8 mouse cellular contexts compared by ENCODE assay signal in genomic region chr2:103760906-103761716, GRCm38 (mm10). TPM values are rescaled to one million over a fixed set of nuclear protein-coding genes. Genes with fewer than 3 reads are reported as not detected.
DNase-seq lines count a peak whose midpoint lies in the region; ATAC-seq lines count a peak whose summit lies in the region.

TSS of gene Nat10 (minus strand) at chr2:103761270.

- H3K9me3 ChIP-seq in lung, embryonic 16.5 days (ENCODE audit: control insufficient read depth, low read length) = no peaks in the 10 kb centered on the region

- ATAC-seq in hematopoietic stem cell, adult 5-6 weeks (replicated peaks in 1 of 2; ENCODE audit: insufficient read depth in 1 of 2, low FRiP score in 2 of 2, low TSS enrichment in 1 of 2, low read depth in 1 of 2, poor library complexity in 2 of 2, severe bottlenecking in 2 of 2) = peak; percentile 97
- peak; percentile 98 for ATAC-seq in lung, embryonic 16.5 days (ENCODE audit: low read depth)

- peak; percentile 96 for DNase-seq in MEL-GATA-1-ER (ENCODE audit: extremely low read depth, low read depth)
- DNase-seq in cerebellum, adult 8-10 months = peak; percentile 98
- peak; percentile 99 for DNase-seq in forelimb bud, embryonic 11.5 days (ENCODE audit: low read depth, low spot score)
- peak; percentile 99 for DNase-seq in layer of hippocampus, adult 9-10 months (ENCODE audit: low spot score)
- DNase-seq in ovary, postnatal 10 days (ENCODE audit: low spot score) = peak; percentile 94
- DNase-seq in thymus, postnatal 10 days (ENCODE audit: low spot score in 2 of 2) = peak; percentile 96 to 97

- no peaks in the 10 kb centered on the region for H3K27me3 ChIP-seq in lung, embryonic 16.5 days (ENCODE audit: control insufficient read depth, insufficient read depth, low read depth, low read length)

- H3K4me1 ChIP-seq in lung, embryonic 16.5 days (replicated peaks; ENCODE audit: control insufficient read depth, insufficient read depth, low read length) = peaks cover 6% of the 10 kb centered on the region; the same call in 1 of the 2 replicates

- H3K4me3 ChIP-seq in lung, embryonic 16.5 days (ENCODE audit: low read length) = peak within 1 kb of the TSS; percentile 89

- H3K36me3 ChIP-seq in lung, embryonic 16.5 days (ENCODE audit: control insufficient read depth, insufficient read depth, low read length) = peaks cover 7% of the 10 kb centered on the region

- H3K4me2 ChIP-seq in lung, embryonic 16.5 days (ENCODE audit: low read depth, low read length) = peak within 1 kb of the TSS; percentile 73

- under 1% methylated on average over 47 of the region's 47 CpGs for WGBS in lung, embryonic 16.5 days

- peak within 1 kb of the TSS; percentile 87 for H3K27ac ChIP-seq in lung, embryonic 16.5 days (ENCODE audit: low read length)

- peak within 1 kb of the TSS; percentile 76 for H3K9ac ChIP-seq in lung, embryonic 16.5 days (ENCODE audit: low read length)

RNA-seq across cellular contexts. Expression of gene Nat10, which starts in this region (rescaled TPM):
- 58.4 and 66.8 TPM in 2 replicates for total RNA-seq in hematopoietic stem cell, adult 5-6 weeks (2017)
- polyA plus RNA-seq in lung, embryonic 16.5 days (2015; fragmentation: Nextera tagmentation; extraction: Ambion mirVana) = 20.4 and 23.8 TPM in 2 replicates

Comparison
In these comparisons a context has a peak if more than half of its experiments do, and no peak if none do; other contexts are left out.
1. Peak in every context shown above with its lines: DNase-seq, ATAC-seq, H3K4me3 ChIP-seq and H3K27ac ChIP-seq.